Mouse (Mus musculus) midbrain, postnatal 0 days (tissue): ENCODE measurements around the gene Tpd52l1. TPM values are rescaled to one million over a fixed set of nuclear protein-coding genes. Genes with fewer than 3 reads are reported as not detected.
"Not testable (repeated sequence)": the region's sequence is repeated elsewhere in the genome, so short reads cannot be mapped to it uniquely, and the experiment has no call there.

Experiments
- ATAC-seq: fragments of 200-750 bp; cut with Nextera tagmentation; 2 replicates; pipeline ENCODE4 v1.8.0; 2017; ENCODE audit warnings: moderate number of reproducible peaks, mild to moderate bottlenecking, moderate TSS enrichment, moderate library complexity; ENCODE audit not compliant: low FRiP score
- DNase-seq: peaks from one replicate; pipeline ENCODE4 v3.0.0-alpha.2; 2015; ENCODE audit warnings: low spot score
- H3K27ac ChIP-seq: fragments of 300-500 bp; sonication (generic); 2 replicates; pipeline ENCODE4 v1.5.1; 2014; ENCODE audit warnings: low read depth, mild to moderate bottlenecking, low read length, mixed read lengths
- H3K27me3 ChIP-seq: fragments of 300-500 bp; sonication (generic); 2 replicates; pipeline ENCODE4 v1.6.1; 2014; ENCODE audit warnings: low read length, control low read depth, mixed read lengths; ENCODE audit not compliant: insufficient read depth
- H3K36me3 ChIP-seq: fragments of 300-500 bp; sonication (generic); 2 replicates; pipeline ENCODE4 v1.6.1; 2014; ENCODE audit warnings: low read length, control low read depth, mixed read lengths; ENCODE audit not compliant: insufficient read depth
- H3K4me1 ChIP-seq: fragments of 300-500 bp; sonication (generic); 2 replicates; pipeline ENCODE4 v1.6.1; 2014; ENCODE audit warnings: mild to moderate bottlenecking, control low read depth, antibody characterized with exemption, low read length, mixed read lengths; ENCODE audit not compliant: insufficient read depth
- H3K4me2 ChIP-seq: fragments of 300-500 bp; sonication (generic); 2 replicates; pipeline ENCODE4 v1.6.1; 2014; ENCODE audit warnings: low read depth, mild to moderate bottlenecking, low read length, mixed read lengths; ENCODE audit not compliant: poor library complexity, severe bottlenecking
- H3K4me3 ChIP-seq: fragments of 300-500 bp; sonication (generic); 2 replicates; pipeline ENCODE4 v1.5.1; 2014; ENCODE audit warnings: low read depth, mild to moderate bottlenecking, low read length, moderate library complexity
- H3K9ac ChIP-seq: fragments of 300-500 bp; sonication (generic); replicated peaks from 2 replicates; pipeline ENCODE4 v1.6.1; 2014; ENCODE audit warnings: mild to moderate bottlenecking, low read length, moderate library complexity, mixed read lengths; ENCODE audit not compliant: poor library complexity, severe bottlenecking
- H3K9me3 ChIP-seq: fragments of 300-500 bp; sonication (generic); 2 replicates; pipeline ENCODE4 v1.6.1; 2016; ENCODE audit warnings: low read length, control low read depth
- CTCF ChIP-seq: IDR thresholded peaks from 2 replicates; pipeline ENCODE4 v1.5.1; 2016; ENCODE audit warnings: antibody characterized with exemption, mild to moderate bottlenecking
- WGBS: fragments of 180-500 bp; shearing (Covaris S2); extraction: QIAGEN DNeasy Blood & Tissue Kit; methylation state at CpG from one replicate; pipeline ENCODE4 v1.1.7; 2014; 5-methylcytosine and 5-hydroxymethylcytosine counted together
- polyA plus RNA-seq: library from polyadenylated mRNA; unstranded; fragments of >200 nt; fragmentation: Nextera tagmentation; extraction: Ambion mirVana; gene quantifications from 2 replicates; pipeline ENCODE4 v1.2.1, GENCODE M21; 2015
- total RNA-seq: library from RNA; depleted of rRNA; stranded (reverse); fragments of >200 nt; gene quantifications from 2 replicates; pipeline ENCODE4 v1.2.3, GENCODE M21; 2014

Tpd52l1 gene
- total and polyA plus RNA-seq, 2 experiments from 2014 or later: 30.1 to 82.7 TPM

DNA sequence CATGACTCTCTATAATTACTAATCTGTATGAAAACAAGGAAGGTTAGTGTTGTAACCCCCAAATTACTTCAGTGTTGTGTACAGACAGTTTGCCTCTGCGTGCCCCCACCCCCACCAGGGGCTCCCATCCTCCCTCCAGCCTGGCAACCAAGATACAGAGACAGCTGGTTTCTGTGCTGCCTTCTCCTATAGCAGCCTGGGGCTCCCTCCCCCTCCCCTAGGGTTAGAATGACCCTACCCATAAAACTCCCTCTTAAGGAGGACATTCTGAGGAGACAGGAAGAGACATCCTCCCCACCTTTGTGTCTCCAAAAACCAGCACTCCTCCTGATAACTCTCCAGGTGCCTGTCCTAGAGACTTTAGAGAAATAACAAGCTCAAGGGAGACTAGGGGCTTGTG lies 52.8 kb downstream of the Tpd52l1 start:
- Histone ChIP-seq H3K4me1 (no peaks in the 10 kb centered on the region), H3K4me2 (no peak overlapping the region), H3K9ac (no peak overlapping the region), H3K27ac (no peak overlapping the region), H3K36me3 (no peaks in the 10 kb centered on the region), H3K4me3 (no peak overlapping the region), H3K27me3 (no peaks in the 10 kb centered on the region), H3K9me3 (no peaks in the 10 kb centered on the region)
- DNase-seq (no peak), ATAC-seq (no peak)
- no peak for TF ChIP-seq CTCF
- 35% methylated on average over 1 of the region's 1 CpGs for WGBS

- H3K27ac ChIP-seq: no peak overlapping the region
- 90% methylated on average over 4 of the region's 4 CpGs for whole genome bisulfite sequencing
- no peak for TF ChIP-seq CTCF
Observed at GRCm38 (mm10) chr10:31390777-31391395, 54.9 kb downstream of the Tpd52l1 start.

DNA sequence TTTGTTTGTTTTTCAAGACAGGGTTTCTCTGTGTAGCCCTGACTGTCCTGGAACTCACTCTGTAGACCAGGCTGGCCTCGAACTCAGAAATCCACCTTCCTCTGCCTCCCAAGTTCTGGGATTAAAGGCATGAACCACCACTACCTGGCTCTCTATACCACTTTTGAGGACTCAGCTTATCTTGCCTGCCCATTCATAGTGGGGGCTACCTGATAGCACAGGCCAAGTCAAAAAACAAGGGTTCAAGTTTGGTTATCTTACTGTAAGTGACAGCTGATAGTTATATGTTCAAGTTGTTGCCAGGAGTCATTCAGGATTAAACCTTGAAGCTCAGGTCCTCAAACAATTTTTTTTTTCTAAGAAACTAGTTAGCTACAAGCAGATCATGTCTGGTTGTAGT lies 57.2 kb downstream of the Tpd52l1 start:
- 94% methylated on average over 1 of the region's 1 CpGs for WGBS
- not testable (repeated sequence) for H3K4me3 ChIP-seq, H3K27me3 ChIP-seq, H3K4me1 ChIP-seq, ATAC-seq, H3K27ac ChIP-seq, H3K4me2 ChIP-seq, H3K36me3 ChIP-seq, H3K9me3 ChIP-seq, DNase-seq, H3K9ac ChIP-seq

More at GRCm38 (mm10) chr10:31390777-31391395, 54.9 kb downstream of the Tpd52l1 start:
- H3K4me3 ChIP-seq: no peak overlapping the region
- no peak overlapping the region for H3K9ac ChIP-seq
- DNase-seq (no peak), ATAC-seq (no peak)
- no peaks in the 10 kb centered on the region for H3K36me3 ChIP-seq
- H3K4me1 ChIP-seq: no peaks in the 10 kb centered on the region
- no peak overlapping the region for H3K4me2 ChIP-seq
- H3K9me3 ChIP-seq: no peaks in the 10 kb centered on the region
- H3K27me3 ChIP-seq: no peaks in the 10 kb centered on the region

GRCm38 (mm10) chr10:31370200-31370599 lies 75.6 kb downstream of the Tpd52l1 start:
- WGBS: 12% methylated on average over 4 of the region's 5 CpGs
- peak; percentile 52 for TF ChIP-seq CTCF
- H3K4me1 ChIP-seq, ATAC-seq, H3K4me3 ChIP-seq, H3K4me2 ChIP-seq, H3K27me3 ChIP-seq, H3K9me3 ChIP-seq, H3K27ac ChIP-seq, H3K36me3 ChIP-seq, H3K9ac ChIP-seq, DNase-seq: not testable (repeated sequence)

GRCm38 (mm10) chr10:31359749-31360148 lies 86.0 kb downstream of the Tpd52l1 start:
- H3K4me1 ChIP-seq: no peaks in the 10 kb centered on the region
- H3K27ac ChIP-seq: no peak overlapping the region
- no peak overlapping the region for H3K9ac ChIP-seq
- DNase-seq (no peak), ATAC-seq (no peak)
- no peaks in the 10 kb centered on the region for H3K9me3 ChIP-seq
- TF ChIP-seq CTCF: no peak
- no peaks in the 10 kb centered on the region for H3K27me3 ChIP-seq
- 86% methylated on average over 4 of the region's 4 CpGs for WGBS
- no peak overlapping the region for H3K4me3 ChIP-seq
- no peaks in the 10 kb centered on the region for H3K36me3 ChIP-seq
- no peak overlapping the region for H3K4me2 ChIP-seq

- no peak for TF ChIP-seq CTCF
- no peaks in the 10 kb centered on the region for H3K36me3 ChIP-seq
- no peak overlapping the region for H3K27ac ChIP-seq
- H3K4me3 ChIP-seq: no peak overlapping the region
- H3K4me2 ChIP-seq: no peak overlapping the region
- H3K9me3 ChIP-seq: no peaks in the 10 kb centered on the region
- ATAC-seq (no peak), DNase-seq (no peak)
- no peaks in the 10 kb centered on the region for H3K4me1 ChIP-seq
- H3K9ac ChIP-seq: no peak overlapping the region
- WGBS: 73% methylated on average over 7 of the region's 7 CpGs
- H3K27me3 ChIP-seq: no peaks in the 10 kb centered on the region
Observed at GRCm38 (mm10) chr10:31354886-31355461, 90.8 kb downstream of the Tpd52l1 start.
